In the genomic region with DNA sequence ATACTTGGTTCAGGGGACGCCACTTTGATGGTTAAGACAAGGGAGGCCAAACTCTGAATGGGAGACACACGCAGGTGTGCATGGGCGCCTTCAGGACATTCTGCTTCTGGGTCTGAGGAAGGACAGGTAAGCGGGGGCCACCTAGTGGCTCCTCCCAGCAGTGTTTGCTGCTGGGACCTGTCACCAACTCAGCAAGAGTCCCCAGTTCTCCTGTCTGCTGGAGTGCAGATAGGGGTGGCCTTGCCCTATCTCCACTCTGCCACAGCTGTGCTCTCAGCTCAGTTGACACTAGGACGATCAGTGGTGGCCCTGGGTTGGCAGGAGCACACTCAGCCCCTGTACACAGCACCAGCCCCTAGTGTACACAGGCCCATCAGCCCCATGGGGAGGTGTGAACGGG, we compare ENCODE assay signal across 10 mouse cellular contexts. TPM values are rescaled to one million over a fixed set of nuclear protein-coding genes. Genes with fewer than 3 reads are reported as not detected.
A peak's percentile ranks its signal among the peaks of the same experiment; 100 is the strongest.
DNase-seq lines count a peak whose midpoint lies in the region; ATAC-seq and TF ChIP-seq lines count a peak whose summit lies in the region.
"Had no signal": no experiment of that assay in that cellular context is flagged by ENCODE, and none has a peak within 500 bp of the region (broad histone marks: within the 10 kb centered on the region; RNA-seq: fewer than 3 reads in every experiment).

No protein-coding gene starts in this region.

- no peak overlapping the region for H3K9ac ChIP-seq in intestine, embryonic 16.5 days (ENCODE audit: low read depth, low read length)
- H3K9ac ChIP-seq in liver, postnatal 0 days (replicated peaks) = no peak overlapping the region
- H3K9ac ChIP-seq in stomach, embryonic 16.5 days (ENCODE audit: low read length) = no peak overlapping the region
- H3K9ac ChIP-seq: embryonic facial prominence, embryonic 13.5 days had no signal

- no peaks in the 10 kb centered on the region for H3K9me3 ChIP-seq in intestine, embryonic 16.5 days (ENCODE audit: control insufficient read depth, low read length)
- H3K9me3 ChIP-seq in liver, postnatal 0 days (ENCODE audit: low read length) = no peaks in the 10 kb centered on the region
- H3K9me3 ChIP-seq in stomach, embryonic 16.5 days (replicated peaks; ENCODE audit: control insufficient read depth, low read length) = no peaks in the 10 kb centered on the region
- H3K9me3 ChIP-seq: embryonic facial prominence, embryonic 13.5 days had no signal

- no peak overlapping the region for H3K4me3 ChIP-seq in left cerebral cortex, adult 2 months
- no peak overlapping the region for H3K4me3 ChIP-seq in intestine, embryonic 16.5 days (ENCODE audit: low read length)
- H3K4me3 ChIP-seq in liver, postnatal 0 days (ENCODE audit: low read depth, low read length) = no peak overlapping the region
- no peak overlapping the region for H3K4me3 ChIP-seq in stomach, embryonic 16.5 days (replicated peaks; ENCODE audit: low read length)
- H3K4me3 ChIP-seq: myocyte had no signal

- H3K36me3 ChIP-seq in intestine, embryonic 16.5 days (ENCODE audit: control insufficient read depth, insufficient read depth, low read length) = no peaks in the 10 kb centered on the region
- H3K36me3 ChIP-seq in liver, postnatal 0 days (replicated peaks; ENCODE audit: insufficient read depth, low read length) = no peaks in the 10 kb centered on the region
- H3K36me3 ChIP-seq in stomach, embryonic 16.5 days (ENCODE audit: control insufficient read depth, insufficient read depth, low read length) = no peaks in the 10 kb centered on the region
- H3K36me3 ChIP-seq: embryonic facial prominence, embryonic 13.5 days had no signal

- peaks cover 16% of the 10 kb centered on the region for H3K4me1 ChIP-seq in intestine, embryonic 16.5 days (ENCODE audit: control insufficient read depth, insufficient read depth, low read length)
- peaks cover 14% of the 10 kb centered on the region for H3K4me1 ChIP-seq in liver, postnatal 0 days (ENCODE audit: insufficient read depth)
- peaks cover 11% of the 10 kb centered on the region for H3K4me1 ChIP-seq in stomach, embryonic 16.5 days (ENCODE audit: control insufficient read depth, insufficient read depth, low read length)

- peaks cover 37% of the 10 kb centered on the region for H3K27me3 ChIP-seq in intestine, embryonic 16.5 days (replicated peaks; ENCODE audit: control insufficient read depth, insufficient read depth, low read length)
- H3K27me3 ChIP-seq in liver, postnatal 0 days (ENCODE audit: insufficient read depth, low read length) = peaks cover 43% of the 10 kb centered on the region
- peaks cover 40% of the 10 kb centered on the region for H3K27me3 ChIP-seq in stomach, embryonic 16.5 days (ENCODE audit: control insufficient read depth, insufficient read depth, low read length)

- TF ChIP-seq CTCF in left cerebral cortex, adult 2 months (IDR thresholded peaks at IDR 0.05) = peak; percentile 53
- TF ChIP-seq CTCF in liver, postnatal 0 days (IDR thresholded peaks at IDR 0.05; ENCODE audit: low read depth) = peak; percentile 68

- H3K27ac ChIP-seq in left cerebral cortex, adult 2 months = no peak overlapping the region
- no peak overlapping the region for H3K27ac ChIP-seq in intestine, embryonic 16.5 days (ENCODE audit: low read length)
- no peak overlapping the region for H3K27ac ChIP-seq in liver, postnatal 0 days (ENCODE audit: low read depth)
- no peak overlapping the region for H3K27ac ChIP-seq in stomach, embryonic 16.5 days (ENCODE audit: low read length)
- H3K27ac ChIP-seq: embryonic facial prominence, embryonic 13.5 days had no signal

- intact Hi-C loops in left cerebral cortex, adult 2 months (cut with DNase I) = no loop called here
- intact Hi-C loops in left cerebral cortex, postnatal 36 days (cut with DNase I) = no loop called here

- TF ChIP-seq EP300 in liver, postnatal 0 days (IDR thresholded peaks at IDR 0.05; ENCODE audit: low read depth) = no peak

- H3K4me2 ChIP-seq in intestine, embryonic 16.5 days (ENCODE audit: low read depth, low read length) = no peak overlapping the region
- H3K4me2 ChIP-seq in liver, postnatal 0 days (ENCODE audit: low read depth, low read length) = no peak overlapping the region
- H3K4me2 ChIP-seq in stomach, embryonic 16.5 days (ENCODE audit: low read depth, low read length) = no peak overlapping the region
- H3K4me2 ChIP-seq: embryonic facial prominence, embryonic 13.5 days had no signal

- no peak for DNase-seq in left cerebral cortex, adult 2 months (ENCODE audit: extremely low spot score in 1 of 2, low spot score in 2 of 2)
- no peak for DNase-seq in left cerebral cortex, postnatal 36 days (ENCODE audit: low spot score in 2 of 2)
- peak; percentile 39 for DNase-seq in c-Kit-positive CD71-positive TER-119-negative erythroid progenitor cells, embryonic 14.5 days (ENCODE audit: low read depth)
- DNase-seq in liver, postnatal 0 days = peak; percentile 54
- no peak for DNase-seq in right cerebral cortex, postnatal 14 days
- no peak for DNase-seq in frontal cortex, postnatal 14 days (ENCODE audit: low spot score in 2 of 2)

- peak; percentile 62 for ATAC-seq in intestine, embryonic 16.5 days
- ATAC-seq in liver, postnatal 0 days = peak; percentile 70
- ATAC-seq in stomach, embryonic 16.5 days (ENCODE audit: insufficient read depth, low FRiP score) = 0 out of 2 replicates have a peak, but pooled peaks have one; percentile 17

- WGBS in intestine, embryonic 16.5 days = 14% methylated on average over 6 of the region's 6 CpGs
- 16% methylated on average over 6 of the region's 6 CpGs for WGBS in liver, postnatal 0 days (ENCODE audit: insufficient replicate concordance)
- WGBS in stomach, embryonic 16.5 days = 15% methylated on average over 6 of the region's 6 CpGs

RNA-seq across cellular contexts. Expression of gene Fibcd1, which starts 2.1 kb away (rescaled TPM):
- total RNA-seq in left cerebral cortex, adult 2 months (2021) = 10 to 100 TPM in 1 of 2 experiments, 1 to 10 TPM in 1; 7.9 to 11.4 TPM
- total RNA-seq in left cerebral cortex, postnatal 36 days (2021) = 1 to 10 TPM; 8.4 to 8.7 TPM
- polyA plus RNA-seq in intestine, embryonic 16.5 days (2015; fragmentation: Nextera tagmentation; extraction: Ambion mirVana) = 0.70 and 0.77 TPM in 2 replicates
- not detected in 2 replicates for polyA plus RNA-seq in liver, postnatal 0 days (2015; fragmentation: Nextera tagmentation; extraction: Ambion mirVana)
- polyA plus RNA-seq in stomach, embryonic 16.5 days (2015; fragmentation: Nextera tagmentation; extraction: Ambion mirVana) = 0.19 and 0.24 TPM in 2 replicates

RNA-seq across cellular contexts. Expression of gene Qrfp, which starts 37.5 kb away (rescaled TPM):
- not detected for total RNA-seq in left cerebral cortex, adult 2 months (2021)
- not detected for total RNA-seq in left cerebral cortex, postnatal 36 days (2021)
- 0.07 TPM in 1 of 2 replicates, not detected in the other for polyA plus RNA-seq in intestine, embryonic 16.5 days (2015; fragmentation: Nextera tagmentation; extraction: Ambion mirVana)
- polyA plus RNA-seq in liver, postnatal 0 days (2015; fragmentation: Nextera tagmentation; extraction: Ambion mirVana) = 0.07 and 0.08 TPM in 2 replicates
- 0.10 TPM in 1 of 2 replicates, not detected in the other for polyA plus RNA-seq in stomach, embryonic 16.5 days (2015; fragmentation: Nextera tagmentation; extraction: Ambion mirVana)

RNA-seq across cellular contexts. Expression of gene Lamc3, which starts 39.2 kb away (rescaled TPM):
- 1 to 10 TPM; 6.9 to 8.8 TPM for total RNA-seq in left cerebral cortex, adult 2 months (2021)
- 1 to 10 TPM; 6.8 to 9.6 TPM for total RNA-seq in left cerebral cortex, postnatal 36 days (2021)
- 0.44 and 0.83 TPM in 2 replicates for polyA plus RNA-seq in intestine, embryonic 16.5 days (2015; fragmentation: Nextera tagmentation; extraction: Ambion mirVana)
- 0.02 TPM in 1 of 2 replicates, not detected in the other for polyA plus RNA-seq in liver, postnatal 0 days (2015; fragmentation: Nextera tagmentation; extraction: Ambion mirVana)
- 1.3 and 1.9 TPM in 2 replicates for polyA plus RNA-seq in stomach, embryonic 16.5 days (2015; fragmentation: Nextera tagmentation; extraction: Ambion mirVana)

Comparison
In these comparisons a context has a peak if more than half of its experiments do, and no peak if none do; other contexts are left out.
1. DNase-seq: peak in c-Kit-positive CD71-positive TER-119-negative erythroid progenitor cells, embryonic 14.5 days (single experiment) and liver, postnatal 0 days (single experiment); none in left cerebral cortex, adult 2 months (0 of 2), left cerebral cortex, postnatal 36 days (0 of 2), right cerebral cortex, postnatal 14 days (single experiment) and frontal cortex, postnatal 14 days (0 of 2).
2. ATAC-seq: peak in every context shown above with its lines; median percentile 70 in liver, postnatal 0 days; 62 in intestine, embryonic 16.5 days; 17 in stomach, embryonic 16.5 days.